Mouse (Mus musculus): ENCODE results near the gene Gnat1. TPM values are rescaled to one million over a fixed set of nuclear protein-coding genes. Genes with fewer than 3 reads are reported as not detected.

The Gnat1 gene
- polyA plus RNA-seq, 1 experiment from 2014 or later = 2.6 TPM

GRCm38 (mm10) chr9:107635279-107636028 is 44.1 kb downstream of the Gnat1 start, which contains the start of gene Gnai2:
Gene Gnai2 (minus strand): TSS chr9:107635367.
- H3K9ac ChIP-seq = peak within 1 kb of the TSS; percentile 87
- no peaks in the 10 kb centered on the region for H3K9me3 ChIP-seq (replicated peaks)
- H3K36me3 ChIP-seq = no peaks in the 10 kb centered on the region
- H3K4me3 ChIP-seq = peak within 1 kb of the TSS; percentile 63
- H3K4me2 ChIP-seq (replicated peaks) = peak within 1 kb of the TSS; percentile 99
- peak within 1 kb of the TSS; percentile 97 for H3K27ac ChIP-seq
- peak; percentile 88 for ATAC-seq (ENCODE audit: low FRiP score)
- no peaks in the 10 kb centered on the region for H3K27me3 ChIP-seq
- WGBS = 3% methylated on average over 38 of the region's 38 CpGs
- H3K4me1 ChIP-seq = peaks cover 64% of the 10 kb centered on the region

GRCm38 (mm10) chr9:107634406-107635278 is 44.9 kb downstream of the Gnat1 start:
- peak overlapping the region; percentile 99 for H3K4me2 ChIP-seq (replicated peaks)
- peak overlapping the region; percentile 63 for H3K4me3 ChIP-seq
- peak overlapping the region; percentile 97 for H3K27ac ChIP-seq
- peak overlapping the region; percentile 87 for H3K9ac ChIP-seq
- no peak for ATAC-seq (ENCODE audit: low FRiP score)
- H3K27me3 ChIP-seq = no peaks in the 10 kb centered on the region
- under 1% methylated on average over 34 of the region's 35 CpGs for WGBS
- peaks cover 69% of the 10 kb centered on the region for H3K4me1 ChIP-seq
- no peaks in the 10 kb centered on the region for H3K36me3 ChIP-seq
- no peaks in the 10 kb centered on the region for H3K9me3 ChIP-seq (replicated peaks)

GRCm38 (mm10) chr9:107633661-107634405 is 45.7 kb downstream of the Gnat1 start:
- WGBS = under 1% methylated on average over 15 of the region's 15 CpGs
- H3K9ac ChIP-seq = peak overlapping the region; percentile 87
- H3K36me3 ChIP-seq = 0 out of 2 replicates have a peak, but pooled peaks cover 3% of the 10 kb centered on the region
- peak overlapping the region; percentile 63 for H3K4me3 ChIP-seq
- H3K4me2 ChIP-seq (replicated peaks) = peak overlapping the region; percentile 99
- H3K27me3 ChIP-seq = no peaks in the 10 kb centered on the region
- no peaks in the 10 kb centered on the region for H3K9me3 ChIP-seq (replicated peaks)
- H3K4me1 ChIP-seq = peaks cover 78% of the 10 kb centered on the region
- ATAC-seq (ENCODE audit: low FRiP score) = no peak
- H3K27ac ChIP-seq = peak overlapping the region; percentile 97

- Histone ChIP-seq H3K9me3 (replicated peaks) (no peaks in the 10 kb centered on the region), H3K4me3 (peak overlapping the region; percentile 63), H3K9ac (peak overlapping the region; percentile 87), H3K4me2 (replicated peaks) (peak overlapping the region; percentile 99), H3K4me1 (peaks cover 84% of the 10 kb centered on the region), H3K36me3 (0 out of 2 replicates have a peak, but pooled peaks cover 3% of the 10 kb centered on the region), H3K27ac (peak overlapping the region; percentile 97), H3K27me3 (no peaks in the 10 kb centered on the region)
- no peak for ATAC-seq (ENCODE audit: low FRiP score)
- WGBS = 1% methylated on average over 33 of the region's 33 CpGs
These were observed 46.3 kb downstream of the Gnat1 start for GRCm38 (mm10) chr9:107633091-107633660.

GRCm38 (mm10) chr9:107632478-107632877 is 47.0 kb downstream of the Gnat1 start:
- Histone ChIP-seq H3K27me3 (no peaks in the 10 kb centered on the region), H3K4me1 (peaks cover 89% of the 10 kb centered on the region), H3K27ac (peak overlapping the region; percentile 97), H3K9ac (peak overlapping the region; percentile 87), H3K4me2 (replicated peaks) (peak overlapping the region; percentile 99), H3K9me3 (replicated peaks) (no peaks in the 10 kb centered on the region), H3K4me3 (peak overlapping the region; percentile 63), H3K36me3 (0 out of 2 replicates have a peak, but pooled peaks cover 3% of the 10 kb centered on the region)
- no peak for ATAC-seq (ENCODE audit: low FRiP score)
- 21% methylated on average over 6 of the region's 6 CpGs for WGBS

GRCm38 (mm10) chr9:107631861-107632260 is 47.7 kb downstream of the Gnat1 start:
- H3K27ac ChIP-seq = peak overlapping the region; percentile 97
- WGBS = 64% methylated on average over 8 of the region's 8 CpGs
- no peak for ATAC-seq (ENCODE audit: low FRiP score)

GRCm38 (mm10) chr9:107631311-107631826 is 48.1 kb downstream of the Gnat1 start:
- Histone ChIP-seq H3K9ac (peak overlapping the region; percentile 87), H3K4me2 (replicated peaks) (peak overlapping the region; percentile 99), H3K27ac (peak overlapping the region; percentile 97), H3K36me3 (0 out of 2 replicates have a peak, but pooled peaks cover 3% of the 10 kb centered on the region), H3K4me3 (peak overlapping the region; percentile 63), H3K27me3 (no peaks in the 10 kb centered on the region), H3K9me3 (replicated peaks) (no peaks in the 10 kb centered on the region), H3K4me1 (peaks cover 91% of the 10 kb centered on the region)
- 32% methylated on average over 9 of the region's 9 CpGs for WGBS
- ATAC-seq (ENCODE audit: low FRiP score) = no peak

More at GRCm38 (mm10) chr9:107631861-107632260, 47.7 kb downstream of the Gnat1 start:
- Histone ChIP-seq H3K4me2 (replicated peaks) (peak overlapping the region; percentile 99), H3K4me3 (peak overlapping the region; percentile 63), H3K36me3 (0 out of 2 replicates have a peak, but pooled peaks cover 3% of the 10 kb centered on the region), H3K4me1 (peaks cover 89% of the 10 kb centered on the region), H3K9ac (peak overlapping the region; percentile 87), H3K27me3 (no peaks in the 10 kb centered on the region), H3K9me3 (replicated peaks) (no peaks in the 10 kb centered on the region)

- Histone ChIP-seq H3K4me2 (replicated peaks) (peak overlapping the region; percentile 99), H3K36me3 (peaks cover 5% of the 10 kb centered on the region; the same call in 1 of the 2 replicates), H3K27me3 (no peaks in the 10 kb centered on the region), H3K27ac (peak overlapping the region; percentile 97), H3K9me3 (replicated peaks) (no peaks in the 10 kb centered on the region), H3K4me3 (no peak overlapping the region; the same call in 1 of the 2 replicates), H3K4me1 (peaks cover 91% of the 10 kb centered on the region), H3K9ac (peak overlapping the region; percentile 68)
- peak; percentile 44 for ATAC-seq (ENCODE audit: low FRiP score)
- WGBS = 3% methylated on average over 4 of the region's 4 CpGs
These were observed 48.9 kb downstream of the Gnat1 start for GRCm38 (mm10) chr9:107630576-107630975.

GRCm38 (mm10) chr9:107629901-107630425 is 49.5 kb downstream of the Gnat1 start:
- Histone ChIP-seq H3K27ac (peak overlapping the region; percentile 97), H3K27me3 (no peaks in the 10 kb centered on the region), H3K36me3 (peaks cover 11% of the 10 kb centered on the region; the same call in 1 of the 2 replicates), H3K4me3 (peak overlapping the region; percentile 15), H3K4me1 (peaks cover 95% of the 10 kb centered on the region), H3K4me2 (replicated peaks) (peak overlapping the region; percentile 99), H3K9ac (peak overlapping the region; percentile 68), H3K9me3 (replicated peaks) (no peaks in the 10 kb centered on the region)
- WGBS = 8% methylated on average over 14 of the region's 14 CpGs
- peak; percentile 32 for ATAC-seq (ENCODE audit: low FRiP score)

- ATAC-seq (ENCODE audit: low FRiP score) = no peak
- Histone ChIP-seq H3K27me3 (no peaks in the 10 kb centered on the region), H3K27ac (peak overlapping the region; percentile 97), H3K36me3 (peaks cover 17% of the 10 kb centered on the region; the same call in 1 of the 2 replicates), H3K9ac (peak overlapping the region; percentile 68), H3K4me1 (peaks cover 99% of the 10 kb centered on the region), H3K9me3 (replicated peaks) (no peaks in the 10 kb centered on the region), H3K4me3 (peak overlapping the region; percentile 2; the same call in 1 of the 2 replicates), H3K4me2 (replicated peaks) (peak overlapping the region; percentile 99)
- 24% methylated on average over 4 of the region's 4 CpGs for WGBS
These were observed 50.1 kb downstream of the Gnat1 start for GRCm38 (mm10) chr9:107629411-107629730.

Measured in hindbrain, embryonic 12.5 days (tissue).